Mouse (Mus musculus) layer of hippocampus, adult 18-20 months (tissue): ENCODE data around the gene Fasn. TPM values are rescaled to one million over a fixed set of nuclear protein-coding genes. Genes with fewer than 3 reads are reported as not detected.
"Not testable (repeated sequence)": the region's sequence is repeated elsewhere in the genome, so short reads cannot be mapped to it uniquely, and the experiment has no call there.

Experiments
- DNase-seq, 2 experiments: peaks; one replicate each; pipeline ENCODE4 v3.0.0; 2022; ENCODE audit warnings: low spot score in 2 of 2
- total RNA-seq, 2 experiments: library from RNA; stranded (reverse); gene quantifications; 2 replicates each; pipeline ENCODE4 v1.2.3; 2021

The Fasn gene
- total RNA-seq, 2 experiments from 2014 or later: 183 to 187 TPM

DNA sequence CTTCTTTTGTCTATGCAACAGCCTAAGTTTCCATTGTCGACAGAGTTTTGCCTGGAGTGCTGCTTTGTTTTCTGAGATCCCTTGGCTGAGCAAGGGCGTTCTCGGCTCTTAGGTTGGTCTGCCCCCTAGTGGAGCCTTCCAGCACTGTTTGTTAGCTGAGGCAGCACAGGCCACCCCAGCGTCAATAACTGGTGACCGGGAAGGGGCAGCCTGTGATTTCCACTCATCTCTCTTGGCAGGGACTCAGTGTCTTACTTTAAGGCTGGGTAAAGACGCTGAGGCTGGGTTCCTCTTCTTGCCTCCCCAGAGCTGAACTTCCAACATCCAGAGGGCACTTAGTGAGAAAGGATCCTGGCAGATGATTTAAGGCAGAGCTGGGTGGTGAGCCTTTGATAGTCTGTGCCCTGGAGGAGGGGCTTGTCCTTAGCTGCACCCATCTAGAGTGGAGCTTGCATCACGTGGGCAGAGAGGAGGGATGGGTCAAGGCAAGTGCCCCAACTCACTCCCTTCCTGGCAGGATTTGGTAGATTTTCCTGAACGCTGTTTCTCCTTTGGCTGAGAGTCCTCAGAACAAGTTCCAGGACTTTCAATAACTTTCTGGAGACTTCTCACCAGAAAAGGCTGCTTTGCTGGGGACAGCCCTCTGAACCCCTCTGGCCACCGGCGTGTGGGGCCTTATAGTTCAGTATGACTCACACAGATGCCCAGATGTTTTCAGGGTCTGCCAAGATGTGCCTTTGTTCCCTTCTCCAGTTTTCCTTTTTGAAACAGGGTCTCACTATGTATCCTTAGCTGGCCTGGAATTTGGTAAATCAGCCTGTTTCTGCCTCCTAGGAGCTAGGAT, 24.1 kb downstream of the Fasn start:
- DNase-seq: peak; percentile 73 to 90

DNA sequence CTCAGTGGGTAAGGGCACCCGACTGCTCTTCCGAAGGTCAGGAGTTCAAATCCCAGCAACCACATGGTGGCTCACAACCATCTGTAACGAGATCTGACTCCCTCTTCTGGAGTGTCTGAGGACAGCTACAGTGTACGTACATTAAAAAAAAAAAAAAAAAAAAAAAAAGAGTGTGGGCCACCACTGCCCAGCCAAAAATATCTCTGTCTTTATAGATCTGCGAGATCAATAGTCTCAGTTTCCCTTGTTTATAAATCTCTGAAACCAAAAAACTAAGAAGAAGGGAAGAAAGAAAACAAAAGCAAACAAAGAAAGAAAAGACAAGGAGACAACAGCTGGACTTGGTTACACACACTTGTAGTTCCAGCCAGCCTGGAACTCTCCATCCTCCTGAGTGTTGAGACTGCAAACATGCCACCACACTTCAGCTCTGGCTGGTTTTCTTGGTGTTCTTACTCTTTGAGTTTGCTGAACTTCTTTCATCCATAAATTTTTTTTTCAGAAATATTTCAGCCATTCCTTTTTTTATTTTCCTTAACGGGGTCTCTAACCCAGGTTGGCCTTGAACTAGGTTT, 24.9 kb downstream of the Fasn start:
- DNase-seq: no peak

DNA sequence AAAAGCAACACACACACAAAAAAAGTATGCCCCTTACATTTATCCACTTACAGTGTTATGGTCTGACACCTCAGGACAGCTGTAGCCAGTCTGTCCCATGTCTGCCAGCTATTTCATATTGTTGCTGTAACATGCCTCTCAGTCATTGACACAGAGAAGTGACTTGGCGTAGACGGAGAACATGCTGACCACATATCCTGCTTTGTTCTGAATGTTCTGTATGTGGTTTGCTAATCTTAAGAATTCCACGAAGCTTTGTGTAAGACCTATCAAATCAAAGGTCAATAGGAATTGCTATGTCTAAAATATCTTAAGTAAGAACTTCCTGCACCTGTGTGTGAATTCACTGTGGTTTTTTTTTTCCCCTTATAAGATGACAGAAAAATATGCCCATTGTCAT, 26.1 kb downstream of the Fasn start:
- no peak for DNase-seq

DNA sequence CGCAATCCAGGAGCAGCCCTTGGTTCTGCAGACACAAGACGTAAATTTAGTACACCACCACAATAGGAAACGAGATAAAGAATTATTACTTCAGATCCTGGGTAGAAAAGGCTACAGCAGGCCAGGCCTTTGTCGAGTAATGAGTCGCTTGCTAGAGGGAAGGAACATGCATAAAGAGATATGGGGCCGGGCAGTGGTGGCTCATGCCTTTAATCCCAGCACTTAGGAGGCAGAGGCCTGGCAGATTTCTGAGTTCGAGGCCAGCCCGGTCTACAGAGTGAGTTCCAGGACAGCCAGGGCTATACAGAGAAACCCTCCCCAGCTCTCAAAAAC, 27.8 kb downstream of the Fasn start:
- no peak for DNase-seq

DNA sequence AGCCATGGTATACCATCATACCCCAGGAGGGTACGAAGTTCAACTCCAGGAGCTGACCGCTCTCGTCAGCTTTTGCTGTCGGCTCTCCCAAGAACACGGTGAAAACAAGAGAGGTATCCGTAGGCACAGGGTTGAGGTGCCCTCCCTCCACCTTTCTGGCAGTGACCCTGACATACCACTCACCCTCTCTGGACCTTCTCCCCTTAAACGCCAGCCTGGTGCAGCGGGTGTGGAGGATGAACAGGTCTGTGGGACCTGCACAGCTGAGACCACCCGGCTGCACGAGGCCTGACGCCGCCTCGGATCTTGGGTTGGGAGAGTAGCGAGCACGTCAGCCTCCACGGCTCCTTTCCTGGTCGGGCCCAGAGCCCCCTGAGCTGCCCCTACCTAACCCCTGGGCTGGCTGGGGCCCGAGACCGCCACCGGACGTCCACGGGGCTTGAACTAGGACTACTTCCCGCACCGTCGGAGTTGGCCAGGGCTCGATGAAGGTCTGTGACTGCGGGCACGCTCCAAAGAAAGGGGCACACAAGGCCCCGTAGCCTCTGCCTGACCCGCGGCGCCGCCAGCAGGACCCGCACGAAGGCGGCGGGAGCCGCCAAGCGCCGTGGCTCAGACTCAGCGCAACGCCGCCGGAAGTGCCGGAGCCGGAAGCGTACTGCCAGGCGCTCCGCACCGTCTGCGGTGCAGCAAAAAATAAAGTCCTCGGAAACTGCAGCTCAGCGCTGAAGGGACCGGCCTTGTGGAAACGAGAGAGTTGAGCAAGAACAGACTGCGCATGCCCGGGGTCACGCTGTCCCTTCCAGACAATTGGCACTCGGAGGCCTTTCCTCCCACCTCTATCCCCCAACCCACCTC, 28.4 kb downstream of the Fasn start, which contains the start of gene Dus1l:
Gene Dus1l, minus strand, starts transcription at position 648 of the 858 bp plus-strand sequence.
- DNase-seq: peak; percentile 94 to 98

DNA sequence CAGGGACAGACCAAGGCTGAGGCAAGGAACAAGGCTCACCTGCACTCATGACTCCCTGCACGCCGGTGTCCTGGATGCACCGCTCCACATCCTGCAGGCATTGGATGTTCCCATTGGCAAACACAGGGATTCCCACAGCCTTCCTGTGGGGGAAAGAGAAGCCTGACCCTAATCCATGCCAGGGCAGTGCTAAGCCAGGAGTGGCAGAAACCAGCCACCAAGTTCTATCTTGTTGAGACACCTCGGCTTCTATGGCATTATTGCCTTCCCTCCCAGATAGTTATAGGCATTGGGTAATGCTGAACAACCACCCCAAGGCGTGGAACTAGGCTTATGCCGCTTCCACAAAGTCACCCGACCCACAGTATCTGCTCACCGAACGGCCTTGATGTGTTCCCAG, 31.7 kb downstream of the Fasn start:
- no peak for DNase-seq

DNA sequence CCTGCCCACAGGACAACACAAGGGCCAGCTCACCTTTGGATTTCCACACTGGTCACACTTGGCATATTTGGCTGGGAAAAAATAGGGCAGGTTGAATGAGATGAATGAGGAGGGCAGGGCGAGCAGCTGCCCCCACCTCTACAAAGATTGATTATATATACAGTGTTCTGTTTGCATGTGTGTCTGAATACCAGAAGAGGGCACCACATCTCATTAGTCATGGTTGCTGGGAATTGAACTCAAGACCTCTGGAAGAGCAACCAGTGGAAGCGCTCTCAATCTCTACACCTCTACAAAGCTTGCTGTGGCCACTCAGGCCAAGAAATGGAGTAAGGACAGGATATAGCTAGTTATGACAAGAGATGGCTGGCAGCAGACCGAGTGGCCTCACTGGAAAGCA, 34.5 kb downstream of the Fasn start:
- no peak for DNase-seq

DNA sequence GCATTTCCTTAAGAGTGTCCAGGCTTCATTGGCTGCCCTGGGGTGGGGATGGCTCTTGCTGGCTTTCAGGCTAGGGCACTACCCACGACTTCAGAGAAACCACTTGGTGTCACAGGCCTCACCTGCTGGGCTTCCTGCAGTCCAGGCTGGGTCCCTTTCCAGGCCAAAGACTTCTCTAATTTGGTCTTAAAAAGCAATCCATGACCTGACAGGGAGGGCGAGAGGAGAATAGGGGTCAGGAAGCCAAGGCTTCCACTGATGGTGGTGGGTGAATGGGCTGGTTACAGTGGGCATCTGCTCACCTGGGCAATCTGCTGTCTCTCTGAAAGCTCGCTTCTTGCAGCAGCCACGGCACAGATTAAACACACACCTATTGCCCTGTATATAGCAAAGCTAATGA, 35.0 kb downstream of the Fasn start:
- DNase-seq: no peak

DNA sequence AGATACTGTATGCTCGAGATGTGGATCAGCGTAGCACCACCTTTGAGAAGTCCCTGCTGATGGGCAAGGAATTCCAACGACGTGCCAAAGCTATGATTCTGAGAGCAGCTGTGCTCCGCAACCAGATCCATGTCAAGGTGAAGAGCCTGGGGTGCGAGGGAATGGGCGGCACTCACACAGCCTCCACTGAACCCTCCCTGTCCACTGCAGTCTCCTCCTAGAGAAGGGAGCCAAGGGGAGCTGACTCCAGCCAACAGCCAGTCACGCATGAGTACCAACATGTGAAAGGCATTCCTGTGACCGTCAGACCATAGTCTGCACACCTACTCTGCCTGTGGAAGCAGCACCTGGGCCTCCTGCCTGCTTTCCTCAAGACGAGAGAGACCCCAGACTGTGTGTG, 35.9 kb downstream of the Fasn start:
- DNase-seq: not testable (repeated sequence)

DNA sequence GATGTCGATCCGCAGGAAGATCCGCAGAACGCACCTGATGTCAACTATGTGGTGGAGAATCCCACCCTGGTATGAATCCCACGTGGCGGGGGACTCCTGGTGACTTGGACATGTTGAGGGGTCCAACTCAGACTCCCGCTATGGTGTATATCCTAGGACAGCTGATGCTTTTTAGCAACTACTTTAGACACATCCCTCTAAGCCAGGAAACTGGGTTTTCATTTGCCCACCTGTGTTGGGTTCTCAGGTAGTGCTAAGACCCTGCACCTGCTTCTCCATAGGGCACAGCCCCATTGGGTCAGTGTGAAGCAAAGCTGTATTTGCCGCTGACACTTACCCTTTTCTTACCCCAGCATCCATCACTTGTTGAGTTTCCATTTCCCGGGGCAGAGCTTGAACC, 39.2 kb downstream of the Fasn start:
- no peak for DNase-seq

DNA sequence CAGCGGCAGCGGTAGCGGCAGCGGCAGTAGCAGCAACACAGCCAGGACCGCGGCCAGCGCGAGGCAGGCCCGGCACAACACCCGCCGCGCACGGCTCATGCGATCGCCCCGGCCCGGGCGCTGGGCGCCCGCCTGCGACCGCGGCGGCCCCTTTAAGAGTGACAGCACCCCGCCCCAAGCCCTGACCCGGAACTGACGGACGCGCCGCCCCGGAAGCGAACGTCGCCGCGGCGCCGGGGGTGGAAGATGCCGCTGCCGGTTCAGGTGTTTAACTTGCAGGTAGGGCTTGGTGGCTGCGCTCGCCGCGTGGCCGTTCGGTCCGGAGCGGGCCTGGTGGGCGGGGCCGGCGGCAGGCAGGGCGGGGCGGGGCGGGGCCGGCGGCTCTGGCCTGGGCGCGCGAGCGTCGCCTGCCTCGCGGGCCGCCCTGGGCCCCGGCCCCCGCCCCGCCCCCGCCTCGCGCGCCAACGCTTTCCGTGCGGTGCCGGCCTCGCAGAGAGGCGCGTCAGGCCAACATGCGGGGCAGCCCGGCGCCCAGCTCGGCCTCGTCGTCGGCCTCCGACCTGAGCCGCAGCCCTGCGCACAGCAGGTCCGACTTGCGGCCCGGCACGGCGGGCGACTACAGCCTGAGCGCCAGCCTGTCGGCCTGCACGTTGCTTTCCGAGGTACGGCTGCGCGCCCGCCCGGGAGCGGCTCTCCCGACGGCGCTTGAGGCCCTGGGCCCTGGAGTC, 40.1 kb downstream of the Fasn start, which contains the start of the genes Rfng and Gps1:
Gene Rfng, minus strand, starts transcription at position 144 of the 728 bp plus-strand sequence.
Gene Gps1, plus strand, starts transcription at position 209 of the 728 bp plus-strand sequence.
- peak; percentile 64 to 81 for DNase-seq

DNA sequence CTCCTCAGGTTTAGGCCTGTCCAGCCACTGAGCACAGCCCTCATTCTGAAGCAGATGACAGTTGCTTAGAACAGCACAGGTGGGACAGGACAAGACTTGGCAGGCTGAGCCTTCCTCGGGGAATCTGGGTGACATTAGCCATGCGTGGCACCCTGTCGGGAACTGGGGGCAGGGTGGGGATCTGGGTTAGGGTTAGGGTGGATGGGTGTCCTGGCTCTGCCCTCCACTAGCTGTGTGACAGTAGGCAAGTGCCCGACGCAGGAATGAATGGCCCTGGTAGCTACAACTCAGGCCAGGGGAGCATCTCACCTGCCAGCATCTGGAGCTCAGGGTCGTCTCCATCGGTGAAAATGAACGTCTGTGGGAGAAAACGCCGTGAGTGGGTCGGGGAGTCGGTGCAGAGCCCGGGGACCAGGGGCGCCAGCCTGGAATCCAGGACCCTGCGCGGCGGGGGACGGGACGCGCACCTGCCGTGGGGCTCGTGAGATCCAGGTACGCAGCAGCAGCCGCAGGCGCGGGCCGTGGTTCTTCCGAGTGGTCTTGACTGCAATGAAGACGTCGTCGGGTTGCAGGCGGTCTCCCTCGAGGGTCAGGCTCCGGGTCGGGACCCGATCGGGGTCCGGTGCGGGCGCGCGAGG, 40.8 kb downstream of the Fasn start:
- DNase-seq: no peak

DNA sequence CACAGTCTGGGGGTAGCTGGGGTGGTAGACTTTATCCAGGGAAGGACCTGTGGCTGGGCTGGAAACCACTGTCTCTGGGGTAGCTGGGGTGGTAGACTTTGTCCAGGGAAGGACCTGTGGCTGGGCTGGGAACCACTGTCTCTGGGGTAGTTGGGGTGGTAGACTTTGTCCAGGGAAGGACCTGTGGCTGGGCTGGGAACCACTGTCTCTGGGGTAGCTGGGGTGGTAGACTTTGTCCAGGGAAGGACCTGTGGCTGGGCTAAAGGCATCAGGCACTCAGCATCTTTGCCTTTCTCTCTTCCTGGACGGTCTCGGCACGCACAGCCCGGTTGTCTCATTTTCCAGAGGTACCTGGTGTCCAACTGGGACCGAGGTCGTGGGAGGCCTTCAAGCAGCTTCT, 43.0 kb downstream of the Fasn start:
- not testable (repeated sequence) for DNase-seq

DNA sequence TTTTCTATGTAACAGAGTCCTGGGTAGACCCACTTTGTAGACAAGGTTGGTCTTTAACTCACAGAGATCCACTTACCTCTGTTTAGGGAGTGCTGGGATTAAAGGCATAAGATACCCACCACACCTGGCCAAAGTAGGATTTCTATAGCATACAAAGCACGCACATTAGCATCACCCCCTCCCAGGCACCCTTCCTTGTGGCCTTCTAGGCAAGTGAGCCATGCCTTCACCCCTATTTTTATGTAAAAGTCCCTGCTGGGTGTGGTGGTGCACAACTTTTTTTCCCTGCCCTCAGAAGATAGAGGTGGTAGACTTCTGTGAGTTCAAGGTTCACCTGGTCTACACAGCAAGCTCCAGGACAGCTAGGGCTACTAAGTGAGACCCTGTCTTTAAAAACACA, 44.5 kb downstream of the Fasn start:
- DNase-seq: no peak

DNA sequence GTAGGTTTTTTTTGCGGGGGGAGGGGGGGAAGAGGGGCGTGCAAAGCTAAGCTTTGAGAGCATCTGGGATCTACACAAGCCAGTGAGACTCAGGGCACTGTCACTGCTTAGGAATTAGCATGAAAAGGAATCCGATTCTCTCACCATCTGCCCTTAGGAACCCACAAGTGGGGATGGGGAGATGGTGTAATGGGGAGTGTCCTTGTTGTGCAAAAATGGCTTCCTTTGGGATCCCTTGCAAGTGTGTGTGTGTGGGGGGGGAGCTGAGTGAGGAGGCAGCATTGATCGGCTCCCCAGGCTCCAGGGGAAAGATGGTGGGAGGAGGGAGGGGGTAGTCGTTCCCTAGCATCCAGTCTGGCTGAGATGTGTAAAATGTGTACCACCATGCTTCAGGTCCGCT, 47.2 kb downstream of the Fasn start:
- no peak for DNase-seq

DNA sequence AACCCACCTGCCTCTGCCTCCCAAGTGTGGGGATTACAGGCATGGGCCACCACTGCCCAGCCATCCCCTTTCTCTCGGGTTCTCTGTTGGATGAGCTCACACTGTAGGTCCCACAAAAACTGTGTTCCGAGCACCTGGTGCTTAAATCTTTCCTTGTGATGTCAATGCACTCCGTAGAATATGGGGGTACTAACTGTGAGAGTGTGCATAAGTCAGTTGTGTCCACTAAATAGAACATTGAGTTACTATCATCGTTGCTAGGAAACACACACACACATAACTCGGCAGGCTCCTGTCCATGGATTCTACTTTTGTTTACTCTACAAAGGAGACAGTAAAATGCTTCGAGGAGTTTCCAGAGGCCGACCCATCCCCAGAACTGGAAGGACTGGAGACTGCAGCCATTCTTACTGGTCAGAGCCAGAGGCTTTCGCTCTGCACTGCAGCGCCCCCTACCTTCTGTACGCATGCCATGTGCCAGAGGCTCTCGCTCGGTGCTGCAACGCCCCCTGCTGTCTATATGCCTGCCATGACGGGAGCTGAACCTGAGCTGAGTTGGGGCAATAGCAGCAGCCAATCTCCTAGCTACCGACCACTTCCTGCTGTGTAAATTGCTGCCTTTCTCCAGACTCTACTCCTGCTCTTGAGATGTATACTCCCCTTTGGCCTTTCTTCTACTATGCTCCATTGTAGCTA, 48.4 kb downstream of the Fasn start:
- DNase-seq: peak; percentile 88 to 97

DNA sequence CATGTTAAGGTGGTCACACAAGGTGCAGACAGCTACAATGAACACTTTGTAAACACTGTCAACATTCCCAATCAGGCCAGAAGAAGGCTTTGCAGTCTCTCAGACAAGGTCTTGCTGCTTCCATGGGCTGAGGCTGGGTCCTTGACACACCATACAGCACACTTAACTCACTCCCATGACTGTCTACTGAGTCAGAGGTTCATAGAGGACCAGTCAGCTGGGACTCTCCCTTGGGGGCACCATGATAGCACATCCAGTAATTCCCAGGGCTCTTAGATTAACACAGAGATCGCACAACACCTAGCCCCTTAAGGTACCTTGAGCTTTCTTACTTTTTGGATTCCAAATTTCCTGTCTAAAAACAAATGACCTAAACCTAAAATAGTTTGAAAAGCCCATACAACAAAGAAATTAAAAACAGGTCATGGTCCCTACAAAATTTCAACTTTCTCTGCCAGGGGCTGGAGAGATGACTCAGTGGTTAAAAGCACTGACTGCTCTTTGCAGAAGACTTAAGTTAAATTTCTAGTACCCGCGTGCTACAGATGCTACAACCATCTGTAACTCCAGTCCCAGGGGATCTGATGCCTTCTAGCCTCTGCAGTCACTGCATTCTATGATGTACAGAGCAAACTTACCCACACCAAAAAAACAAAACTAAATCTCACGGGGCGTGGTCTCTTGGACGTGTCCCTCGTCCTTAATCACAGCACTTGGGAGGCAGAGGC, 50.7 kb downstream of the Fasn start:
- DNase-seq: no peak

DNA sequence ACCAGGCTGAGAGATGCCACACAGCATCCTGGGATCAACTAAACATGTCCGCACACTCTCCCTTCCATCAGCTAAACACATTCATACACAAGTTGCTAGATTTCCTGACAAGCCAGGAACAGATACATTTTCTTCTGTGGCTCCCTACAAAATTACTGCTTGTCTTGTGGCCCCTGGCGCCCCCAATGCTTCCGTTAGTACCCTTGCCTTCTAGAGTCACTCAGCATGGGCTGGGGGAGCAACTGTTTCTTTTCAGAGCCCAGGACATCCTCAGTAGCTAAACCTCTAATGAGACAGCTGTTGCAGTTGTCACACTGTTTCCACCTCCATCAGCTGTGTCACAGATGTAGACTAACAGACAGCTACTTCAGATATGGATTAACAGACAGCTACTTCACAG, 51.6 kb downstream of the Fasn start:
- no peak for DNase-seq

DNA sequence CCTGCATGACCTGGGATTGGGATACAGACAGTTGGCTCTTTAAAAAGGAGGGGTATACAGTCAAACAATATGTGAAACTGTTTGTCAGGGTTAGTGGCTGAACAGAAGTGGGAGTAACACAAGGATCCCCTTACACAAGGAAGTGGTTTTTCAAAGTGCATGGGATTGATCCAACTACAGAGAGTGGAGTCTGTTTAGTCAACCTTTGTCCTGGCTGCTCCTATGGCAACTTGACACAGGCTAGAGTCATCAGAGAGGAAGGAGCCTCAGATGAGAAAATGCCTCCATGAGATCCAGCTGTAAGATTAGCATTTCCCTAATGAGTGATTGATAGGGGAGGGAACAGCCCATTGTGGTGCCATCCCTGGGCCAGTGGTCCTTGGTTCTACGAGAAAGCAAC, 56.1 kb downstream of the Fasn start:
- no peak for DNase-seq
